Mouse (Mus musculus) myocyte (in vitro differentiated cells): ENCODE data around the gene Unc79.

ENCODE experiments used
- CEBPB ChIP-seq: IDR thresholded peaks from 2 replicates; pipeline ENCODE4 v1.6.1; 2011; ENCODE audit warnings: mild to moderate bottlenecking, moderate library complexity; ENCODE audit not compliant: poor library complexity, insufficient read depth, severe bottlenecking
- E2F4 ChIP-seq: IDR thresholded peaks from one replicate; pipeline ENCODE4 v1.6.1; 2011; ENCODE audit warnings: mild to moderate bottlenecking, control low read depth, moderate library complexity; ENCODE audit not compliant: insufficient read depth
- MAX ChIP-seq: IDR thresholded peaks from one replicate; pipeline ENCODE4 v1.6.1; 2011; ENCODE audit warnings: low read depth, mild to moderate bottlenecking, control low read depth
- MYOG ChIP-seq, 3 experiments: IDR thresholded peaks; one replicate each; pipeline ENCODE4 v1.6.1; 2011; ENCODE audit warnings: control low read depth in 2 of 3, low read depth in 2 of 3, mild to moderate bottlenecking in 2 of 3; ENCODE audit not compliant: insufficient read length in 2 of 3, control insufficient read depth in 1 of 3, insufficient read depth in 1 of 3
- POLR2A ChIP-seq: IDR thresholded peaks from one replicate; pipeline ENCODE4 v1.6.1; 2011; ENCODE audit warnings: low read depth, mild to moderate bottlenecking, control low read depth, moderate library complexity; ENCODE audit not compliant: insufficient read length
- POLR2AphosphoS2 ChIP-seq: IDR thresholded peaks from one replicate; pipeline ENCODE4 v1.6.1; 2011; ENCODE audit warnings: low read depth, control low read depth; ENCODE audit not compliant: insufficient read length
- REST ChIP-seq: IDR thresholded peaks from one replicate; pipeline ENCODE4 v1.6.1; 2011; ENCODE audit warnings: mild to moderate bottlenecking, control low read depth, moderate library complexity; ENCODE audit not compliant: insufficient read depth, insufficient read length
- TCF12 ChIP-seq: IDR thresholded peaks from one replicate; pipeline ENCODE4 v1.6.1; 2011; ENCODE audit warnings: mild to moderate bottlenecking, control low read depth; ENCODE audit not compliant: poor library complexity, insufficient read depth, severe bottlenecking

GRCm38 (mm10) chr12:103099185-103099584 is 150.5 kb downstream of the Unc79 start:
- TF ChIP-seq E2F4 (no peak), REST (no peak), POLR2A (no peak), MAX (no peak), TCF12 (no peak), POLR2AphosphoS2 (no peak), CEBPB (peak; percentile 80), MYOG (IDR thresholded peaks at IDR 0.05; ENCODE audit: control insufficient read depth in 1 of 3, insufficient read depth in 1 of 3, insufficient read length in 2 of 3, low read depth in 2 of 3) (no peak)
